Mouse (Mus musculus): ENCODE results near the gene Zic1.

GRCm38 (mm10) chr9:91351961-91352411 is 13.6 kb downstream of the Zic1 start:
- TF ChIP-seq POLR2A (IDR thresholded peaks at IDR 0.05; ENCODE audit: borderline replicate concordance, extremely low read depth, low read depth, low read length) (no peak), CTCF (IDR thresholded peaks at IDR 0.05; ENCODE audit: insufficient read depth, low read length) (no peak)
